In the genomic region with DNA sequence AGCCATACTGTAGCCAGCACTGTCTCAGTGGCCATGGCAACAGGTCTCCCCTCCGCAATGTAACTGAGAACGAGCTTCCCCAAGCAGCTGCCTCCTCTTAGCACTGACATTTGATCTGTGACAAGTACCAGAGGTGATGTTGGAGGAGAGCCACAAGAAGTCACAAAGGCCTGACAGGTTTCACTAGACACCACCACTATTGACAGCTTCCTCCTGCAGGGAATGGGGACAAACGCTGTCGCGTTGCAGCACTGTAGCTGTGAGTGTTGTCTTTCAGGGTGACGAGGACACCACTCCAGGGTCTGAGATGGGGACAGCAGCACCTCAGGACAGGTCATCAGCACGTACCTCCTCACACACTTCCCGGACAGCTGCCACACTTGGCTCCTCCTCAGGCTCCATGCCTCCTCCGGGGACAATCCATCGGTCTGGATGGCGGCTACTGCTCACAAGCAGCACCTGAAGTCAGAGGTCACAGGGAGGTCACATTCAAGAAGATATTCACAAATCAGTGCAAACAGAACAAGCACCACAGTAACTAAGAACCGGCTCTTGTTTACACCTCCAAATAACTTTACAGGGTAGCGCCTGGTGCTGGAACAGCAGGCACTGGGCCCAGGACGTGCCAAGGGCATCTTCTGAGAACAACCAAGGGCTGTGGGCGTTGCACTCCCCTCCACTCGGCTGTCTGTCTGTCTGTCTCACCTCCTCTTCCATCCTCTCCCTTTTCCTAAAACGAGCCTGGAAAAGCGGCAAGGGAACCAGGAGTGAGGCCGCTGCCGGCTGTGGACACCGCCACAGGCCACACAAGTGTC, we compare ENCODE assay signal across 18 mouse cellular contexts. TPM values are rescaled to one million over a fixed set of nuclear protein-coding genes. Genes with fewer than 3 reads are reported as not detected.
DNase-seq lines count a peak whose midpoint lies in the region; ATAC-seq and TF ChIP-seq lines count a peak whose summit lies in the region.
"Had no signal": no experiment of that assay in that cellular context is flagged by ENCODE, and none has a peak within 500 bp of the region (broad histone marks: within the 10 kb centered on the region; RNA-seq: fewer than 3 reads in every experiment).

No protein-coding gene starts in this region.

- TF ChIP-seq CTCF in hindbrain, postnatal 0 days (IDR thresholded peaks at IDR 0.05; ENCODE audit: low read depth): no peak
- TF ChIP-seq CTCF in lung, postnatal 0 days (IDR thresholded peaks at IDR 0.05): no peak
- no peak for TF ChIP-seq CTCF in lung, adult 2 months (IDR thresholded peaks at IDR 0.05; ENCODE audit: insufficient read depth, low read length)

- no peak for DNase-seq in hindbrain, postnatal 0 days (ENCODE audit: low spot score)
- no peak for DNase-seq in hindbrain, embryonic 14.5 days (ENCODE audit: low spot score)
- DNase-seq in lung, postnatal 0 days (ENCODE audit: low spot score): peak; percentile 40
- DNase-seq in lung, adult 2 months: no peak
- peak; percentile 90 for DNase-seq in heart, embryonic 10.5 days (ENCODE audit: low spot score)
- DNase-seq in heart, postnatal 4 days: peak; percentile 62
- no peak for DNase-seq in cerebellum, postnatal 10 days
- no peak for DNase-seq in adrenal gland, postnatal 25 days
- DNase-seq: cerebellum, postnatal 14 days; kidney, postnatal 14 days; layer of hippocampus, postnatal 36 days had no signal

- 70% methylated on average over 21 of the region's 21 CpGs for WGBS in hindbrain, postnatal 0 days
- 89% methylated on average over 21 of the region's 21 CpGs for WGBS in hindbrain, embryonic 14.5 days
- WGBS in lung, postnatal 0 days: 43% methylated on average over 21 of the region's 21 CpGs
- WGBS in lung, adult 2 months: 61% methylated on average over 21 of the region's 21 CpGs
- 46% methylated on average over 21 of the region's 21 CpGs for WGBS in heart, embryonic 10.5 days

- peak; percentile 38 for ATAC-seq in hindbrain, postnatal 0 days
- ATAC-seq in hindbrain, embryonic 14.5 days (ENCODE audit: low FRiP score): no peak
- peak; percentile 55 for ATAC-seq in lung, postnatal 0 days
- ATAC-seq: CD4-positive, CD25-positive, alpha-beta regulatory T cell, adult 4 months; Patski had no signal

- peaks cover 24% of the 10 kb centered on the region; the same call in 1 of the 2 replicates for H3K36me3 ChIP-seq in hindbrain, postnatal 0 days (ENCODE audit: insufficient read depth, low read length)
- peaks cover 49% of the 10 kb centered on the region for H3K36me3 ChIP-seq in hindbrain, embryonic 14.5 days (replicated peaks; ENCODE audit: control insufficient read depth, insufficient read depth)
- H3K36me3 ChIP-seq in lung, postnatal 0 days (ENCODE audit: insufficient read depth, low read length): peaks cover 7% of the 10 kb centered on the region; the same call in 1 of the 2 replicates
- peaks cover 46% of the 10 kb centered on the region for H3K36me3 ChIP-seq in heart, embryonic 10.5 days

- no peak for TF ChIP-seq EP300 in lung, postnatal 0 days (IDR thresholded peaks at IDR 0.05)

- H3K27ac ChIP-seq in hindbrain, postnatal 0 days: peak overlapping the region; percentile 1; the same call in 1 of the 2 replicates
- H3K27ac ChIP-seq in hindbrain, embryonic 14.5 days: no peak overlapping the region
- no peak overlapping the region; the same call in 1 of the 2 replicates for H3K27ac ChIP-seq in lung, postnatal 0 days (ENCODE audit: low read length)
- peak overlapping the region; percentile 82 for H3K27ac ChIP-seq in heart, embryonic 10.5 days
- H3K27ac ChIP-seq: hindbrain, embryonic 10.5 days; macrophage; neural tube, embryonic 15.5 days had no signal

- H3K4me2 ChIP-seq in hindbrain, postnatal 0 days (ENCODE audit: low read depth, low read length): no peak overlapping the region
- no peak overlapping the region for H3K4me2 ChIP-seq in hindbrain, embryonic 14.5 days (replicated peaks)
- H3K4me2 ChIP-seq in lung, postnatal 0 days (replicated peaks; ENCODE audit: low read depth, low read length): no peak overlapping the region
- H3K4me2 ChIP-seq: neural tube, embryonic 15.5 days had no signal

- H3K27me3 ChIP-seq in hindbrain, postnatal 0 days (ENCODE audit: insufficient read depth, low read length): no peaks in the 10 kb centered on the region
- H3K27me3 ChIP-seq in hindbrain, embryonic 14.5 days (ENCODE audit: control insufficient read depth, insufficient read depth, low read length): no peaks in the 10 kb centered on the region
- H3K27me3 ChIP-seq in lung, postnatal 0 days (replicated peaks; ENCODE audit: insufficient read depth, low read length): no peaks in the 10 kb centered on the region
- H3K27me3 ChIP-seq in heart, embryonic 10.5 days (ENCODE audit: insufficient read depth, poor library complexity, severe bottlenecking): no peaks in the 10 kb centered on the region
- H3K27me3 ChIP-seq: neural tube, embryonic 15.5 days; Patski had no signal

- no peak overlapping the region for H3K4me3 ChIP-seq in hindbrain, postnatal 0 days (ENCODE audit: low read length)
- no peak overlapping the region for H3K4me3 ChIP-seq in hindbrain, embryonic 14.5 days (replicated peaks; ENCODE audit: low read length)
- no peak overlapping the region for H3K4me3 ChIP-seq in lung, postnatal 0 days (ENCODE audit: low read depth, low read length)
- no peak overlapping the region for H3K4me3 ChIP-seq in lung, adult 2 months (replicated peaks; ENCODE audit: extremely low read depth, low read depth, low read length)
- H3K4me3 ChIP-seq in heart, embryonic 10.5 days: peak overlapping the region; percentile 25
- H3K4me3 ChIP-seq: hindbrain, embryonic 10.5 days; neural tube, embryonic 15.5 days had no signal

- H3K9me3 ChIP-seq in hindbrain, postnatal 0 days (ENCODE audit: low read length): no peaks in the 10 kb centered on the region
- H3K9me3 ChIP-seq in hindbrain, embryonic 14.5 days (ENCODE audit: control insufficient read depth, low read length): no peaks in the 10 kb centered on the region
- H3K9me3 ChIP-seq in lung, postnatal 0 days (ENCODE audit: low read length): no peaks in the 10 kb centered on the region
- no peaks in the 10 kb centered on the region for H3K9me3 ChIP-seq in heart, embryonic 10.5 days
- H3K9me3 ChIP-seq: hindbrain, embryonic 10.5 days; neural tube, embryonic 15.5 days had no signal

- peaks cover 8% of the 10 kb centered on the region for H3K4me1 ChIP-seq in hindbrain, postnatal 0 days (ENCODE audit: insufficient read depth, low read length)
- H3K4me1 ChIP-seq in hindbrain, embryonic 14.5 days (replicated peaks; ENCODE audit: control insufficient read depth, insufficient read depth, low read length): 0 out of 2 replicates have a peak, but pooled peaks cover 9% of the 10 kb centered on the region
- no peaks in the 10 kb centered on the region for H3K4me1 ChIP-seq in lung, postnatal 0 days (ENCODE audit: insufficient read depth, low read depth, low read length)
- peaks cover 9% of the 10 kb centered on the region for H3K4me1 ChIP-seq in lung, adult 2 months (ENCODE audit: control insufficient read depth, insufficient read depth, low read length)
- H3K4me1 ChIP-seq in heart, embryonic 10.5 days: peaks cover 69% of the 10 kb centered on the region

- no peak for TF ChIP-seq POLR2A in lung, adult 2 months (IDR thresholded peaks at IDR 0.05; ENCODE audit: borderline replicate concordance, extremely low read depth, low read depth, low read length)

- no peak overlapping the region for H3K9ac ChIP-seq in hindbrain, postnatal 0 days (replicated peaks; ENCODE audit: low read length)
- no peak overlapping the region for H3K9ac ChIP-seq in hindbrain, embryonic 14.5 days
- no peak overlapping the region for H3K9ac ChIP-seq in lung, postnatal 0 days (replicated peaks; ENCODE audit: low read depth)
- H3K9ac ChIP-seq: neural tube, embryonic 15.5 days had no signal

RNA-seq across cellular contexts. Expression of gene Nudt3, which starts 26.7 kb away (rescaled TPM):
- total RNA-seq in hindbrain, postnatal 0 days (2014; rRNA removed): 252 and 264 TPM in 2 replicates
- polyA plus RNA-seq in hindbrain, postnatal 0 days (2015; fragmentation: Nextera tagmentation; extraction: Ambion mirVana): 210 and 220 TPM in 2 replicates
- 107 and 115 TPM in 2 replicates for polyA plus RNA-seq in hindbrain, embryonic 14.5 days (2014; fragmentation: Nextera tagmentation; extraction: Ambion mirVana)
- 47.6 and 54.1 TPM in 2 replicates for polyA plus RNA-seq in lung, postnatal 0 days (2015; fragmentation: Nextera tagmentation; extraction: Ambion mirVana)
- 60.4 and 62.8 TPM in 2 replicates for polyA plus RNA-seq in lung, adult 2 months (2012; rRNA removed)
- 89.7 and 107 TPM in 2 replicates for polyA plus RNA-seq in heart, embryonic 10.5 days (2016; fragmentation: Nextera tagmentation; extraction: Ambion mirVana)
- total RNA-seq in heart, postnatal 4 days (2021): 100 to 1,000 TPM; 340 to 371 TPM
- total RNA-seq in adrenal gland, postnatal 25 days (2021): 194 and 219 TPM in 2 replicates

RNA-seq across cellular contexts. Expression of gene AI413582, which starts 31.0 kb away (rescaled TPM):
- 50.2 and 59.6 TPM in 2 replicates for total RNA-seq in hindbrain, postnatal 0 days (2014; rRNA removed)
- 92.7 and 95.3 TPM in 2 replicates for polyA plus RNA-seq in hindbrain, postnatal 0 days (2015; fragmentation: Nextera tagmentation; extraction: Ambion mirVana)
- 68.0 and 76.5 TPM in 2 replicates for polyA plus RNA-seq in hindbrain, embryonic 14.5 days (2014; fragmentation: Nextera tagmentation; extraction: Ambion mirVana)
- 30.8 and 38.6 TPM in 2 replicates for polyA plus RNA-seq in lung, postnatal 0 days (2015; fragmentation: Nextera tagmentation; extraction: Ambion mirVana)
- 42.4 and 44.2 TPM in 2 replicates for polyA plus RNA-seq in lung, adult 2 months (2012; rRNA removed)
- 19.7 and 21.0 TPM in 2 replicates for polyA plus RNA-seq in heart, embryonic 10.5 days (2016; fragmentation: Nextera tagmentation; extraction: Ambion mirVana)
- 1 to 10 TPM; 8.7 to 8.8 TPM for total RNA-seq in heart, postnatal 4 days (2021)
- 12.7 and 27.6 TPM in 2 replicates for total RNA-seq in adrenal gland, postnatal 25 days (2021)

RNA-seq across cellular contexts. Expression of gene RPS10-NUDT3, which starts 38.4 kb away (rescaled TPM):
- not detected in 2 replicates for total RNA-seq in hindbrain, postnatal 0 days (2014; rRNA removed)
- polyA plus RNA-seq in hindbrain, postnatal 0 days (2015; fragmentation: Nextera tagmentation; extraction: Ambion mirVana): not detected in 2 replicates
- not detected in 2 replicates for polyA plus RNA-seq in hindbrain, embryonic 14.5 days (2014; fragmentation: Nextera tagmentation; extraction: Ambion mirVana)
- polyA plus RNA-seq in lung, postnatal 0 days (2015; fragmentation: Nextera tagmentation; extraction: Ambion mirVana): not detected in 2 replicates
- polyA plus RNA-seq in lung, adult 2 months (2012; rRNA removed): not detected in 2 replicates
- not detected in 2 replicates for polyA plus RNA-seq in heart, embryonic 10.5 days (2016; fragmentation: Nextera tagmentation; extraction: Ambion mirVana)
- not detected for total RNA-seq in heart, postnatal 4 days (2021)
- total RNA-seq in adrenal gland, postnatal 25 days (2021): not detected in 2 replicates
- total RNA-seq: adrenal gland, adult 18-20 months; layer of hippocampus, postnatal 36 days; monocyte, adult 5-6 weeks had no signal
- polyA plus RNA-seq: CD4-positive, CD25-positive, alpha-beta regulatory T cell, adult 4 months; macrophage; neural tube, embryonic 15.5 days had no signal

RNA-seq across cellular contexts. Expression of gene Rps10, which starts 39.9 kb away (rescaled TPM):
- total RNA-seq in hindbrain, postnatal 0 days (2014; rRNA removed): 1,174 and 1,303 TPM in 2 replicates
- polyA plus RNA-seq in hindbrain, postnatal 0 days (2015; fragmentation: Nextera tagmentation; extraction: Ambion mirVana): 497 and 519 TPM in 2 replicates
- 489 and 624 TPM in 2 replicates for polyA plus RNA-seq in hindbrain, embryonic 14.5 days (2014; fragmentation: Nextera tagmentation; extraction: Ambion mirVana)
- 627 and 659 TPM in 2 replicates for polyA plus RNA-seq in lung, postnatal 0 days (2015; fragmentation: Nextera tagmentation; extraction: Ambion mirVana)
- polyA plus RNA-seq in lung, adult 2 months (2012; rRNA removed): 803 and 904 TPM in 2 replicates
- 629 and 734 TPM in 2 replicates for polyA plus RNA-seq in heart, embryonic 10.5 days (2016; fragmentation: Nextera tagmentation; extraction: Ambion mirVana)
- total RNA-seq in heart, postnatal 4 days (2021): 100 to 1,000 TPM; 857 to 917 TPM
- 894 and 1,002 TPM in 2 replicates for total RNA-seq in adrenal gland, postnatal 25 days (2021)

RNA-seq across cellular contexts. Expression of gene Hmga1, which starts 40.3 kb away (rescaled TPM):
- total RNA-seq in hindbrain, postnatal 0 days (2014; rRNA removed): 142 and 170 TPM in 2 replicates
- 130 and 145 TPM in 2 replicates for polyA plus RNA-seq in hindbrain, postnatal 0 days (2015; fragmentation: Nextera tagmentation; extraction: Ambion mirVana)
- polyA plus RNA-seq in hindbrain, embryonic 14.5 days (2014; fragmentation: Nextera tagmentation; extraction: Ambion mirVana): 136 and 148 TPM in 2 replicates
- polyA plus RNA-seq in lung, postnatal 0 days (2015; fragmentation: Nextera tagmentation; extraction: Ambion mirVana): 41.2 and 50.6 TPM in 2 replicates
- polyA plus RNA-seq in lung, adult 2 months (2012; rRNA removed): 57.9 and 73.2 TPM in 2 replicates
- polyA plus RNA-seq in heart, embryonic 10.5 days (2016; fragmentation: Nextera tagmentation; extraction: Ambion mirVana): 438 and 609 TPM in 2 replicates
- 10 to 100 TPM; 54.8 to 59.1 TPM for total RNA-seq in heart, postnatal 4 days (2021)
- 14.3 and 15.5 TPM in 2 replicates for total RNA-seq in adrenal gland, postnatal 25 days (2021)

Comparison
In these comparisons a context has a peak if more than half of its experiments do, and no peak if none do; other contexts are left out.
1. DNase-seq: peak in lung, postnatal 0 days (single experiment), heart, embryonic 10.5 days (single experiment) and heart, postnatal 4 days (single experiment); none in hindbrain, postnatal 0 days (single experiment), hindbrain, embryonic 14.5 days (single experiment), lung, adult 2 months (single experiment), cerebellum, postnatal 10 days (0 of 2) and adrenal gland, postnatal 25 days (single experiment).
2. H3K27ac ChIP-seq: peak in hindbrain, postnatal 0 days (single experiment) and heart, embryonic 10.5 days (single experiment); none in hindbrain, embryonic 14.5 days (single experiment) and lung, postnatal 0 days (single experiment).